ENCODE assay signal across 20 mouse cellular contexts in the genomic region with DNA sequence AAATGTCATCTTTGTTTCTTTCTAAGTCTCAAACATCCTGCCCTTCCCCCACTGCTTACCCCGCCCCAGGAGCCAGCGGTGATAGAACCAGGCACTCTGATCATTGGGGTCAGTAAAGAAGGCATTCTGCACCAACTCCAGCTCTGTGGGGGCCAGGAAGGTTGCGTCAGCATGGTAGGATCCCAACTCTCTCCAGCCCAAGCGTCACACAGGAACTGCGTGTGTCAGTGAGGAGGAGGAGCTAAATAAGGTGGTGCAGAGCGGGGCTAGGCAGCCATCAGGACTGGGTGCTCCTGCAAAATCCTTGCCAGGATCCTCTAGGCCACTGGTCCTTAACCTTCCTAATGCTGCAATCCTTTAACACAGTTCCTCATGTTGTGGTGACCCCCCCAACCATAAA. TPM values are rescaled to one million over a fixed set of nuclear protein-coding genes. Genes with fewer than 3 reads are reported as not detected.
"Had no signal": no experiment of that assay in that cellular context is flagged by ENCODE, and none has a peak within 500 bp of the region (broad histone marks: within the 10 kb centered on the region; RNA-seq: fewer than 3 reads in every experiment).

No protein-coding gene starts in this region.

- H3K4me3 ChIP-seq: kidney, embryonic 15.5 days; left cerebral cortex, adult 2 months; limb, embryonic 12.5 days; liver, embryonic 12.5 days; liver, embryonic 15.5 days; lung, embryonic 15.5 days; megakaryocyte, embryonic 14.5 days; midbrain, embryonic 10.5 days; midbrain, embryonic 13.5 days; myocyte; neural tube, embryonic 13.5 days had no signal

- H3K9ac ChIP-seq: kidney, embryonic 15.5 days; limb, embryonic 12.5 days; liver, embryonic 12.5 days; liver, embryonic 15.5 days; lung, embryonic 15.5 days; midbrain, embryonic 13.5 days; neural tube, embryonic 13.5 days had no signal

- H3K27me3 ChIP-seq: kidney, embryonic 15.5 days; limb, embryonic 12.5 days; liver, embryonic 12.5 days; liver, embryonic 15.5 days; lung, embryonic 15.5 days; megakaryocyte, embryonic 14.5 days; midbrain, embryonic 13.5 days; neural tube, embryonic 13.5 days had no signal

- H3K9me3 ChIP-seq: kidney, embryonic 15.5 days; limb, embryonic 12.5 days; liver, embryonic 12.5 days; liver, embryonic 15.5 days; lung, embryonic 15.5 days; megakaryocyte, embryonic 14.5 days; midbrain, embryonic 10.5 days; midbrain, embryonic 13.5 days; neural tube, embryonic 13.5 days had no signal

- DNase-seq: kidney, postnatal 14 days; layer of hippocampus, postnatal 36 days; liver; lung, adult 18-20 months; lung, postnatal 10 days; lung, postnatal 36 days; thymus, adult 18-20 months; thymus, postnatal 4 days had no signal

- H3K27ac ChIP-seq: kidney, embryonic 15.5 days; left cerebral cortex, adult 2 months; limb, embryonic 12.5 days; liver, embryonic 12.5 days; liver, embryonic 15.5 days; lung, embryonic 15.5 days; midbrain, embryonic 10.5 days; midbrain, embryonic 13.5 days; neural tube, embryonic 13.5 days had no signal

RNA-seq across cellular contexts. Expression of a gene that starts 6.0 kb away (rescaled TPM):
- total RNA-seq: left cerebral cortex, adult 2 months; left cerebral cortex, postnatal 36 days had no signal
